Mouse (Mus musculus): ENCODE results near the gene Sclt1.

- TF ChIP-seq CTCF (IDR thresholded peaks at IDR 0.05; ENCODE audit: borderline replicate concordance, control insufficient read depth, extremely low read depth, insufficient read depth, low read length, poor library complexity) (no peak), POLR2A (IDR thresholded peaks at IDR 0.05; ENCODE audit: control insufficient read depth, extremely low read depth, insufficient read depth, low read length, poor library complexity) (no peak)
Observed at GRCm38 (mm10) chr3:41577240-41577639, 165.1 kb downstream of the Sclt1 start.
